Comparison of ENCODE assay signal across 8 mouse cellular contexts in the genomic region with DNA sequence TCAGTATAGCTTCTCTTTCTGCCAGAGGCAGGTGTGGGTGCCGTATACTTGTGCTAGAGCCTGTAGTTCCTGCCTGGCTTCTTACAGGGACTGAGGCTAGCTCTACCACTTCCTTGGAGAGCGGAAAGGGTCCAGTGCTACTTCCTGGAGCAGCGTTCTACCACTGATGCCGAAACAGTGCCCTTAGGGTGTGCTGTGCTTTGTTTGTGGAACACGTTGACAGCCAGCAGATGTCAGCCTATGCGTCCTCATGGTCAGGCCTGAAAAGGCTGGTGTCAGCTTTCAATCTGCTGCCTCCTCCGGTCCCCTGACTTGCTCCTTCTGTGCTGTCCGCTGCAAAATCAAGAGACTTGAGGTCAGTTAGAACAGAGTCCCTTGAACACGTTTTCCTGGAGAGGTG. TPM values are rescaled to one million over a fixed set of nuclear protein-coding genes. Genes with fewer than 3 reads are reported as not detected.
DNase-seq lines count a peak whose midpoint lies in the region; ATAC-seq lines count a peak whose summit lies in the region.

No protein-coding gene starts in this region.

- peaks cover 63% of the 10 kb centered on the region for H3K4me1 ChIP-seq in forebrain, embryonic 10.5 days
- H3K4me1 ChIP-seq in hindbrain, embryonic 16.5 days (ENCODE audit: control insufficient read depth, insufficient read depth, low read depth, low read length) = peaks cover 21% of the 10 kb centered on the region

- peak overlapping the region; percentile 77 for H3K27ac ChIP-seq in forebrain, embryonic 10.5 days
- H3K27ac ChIP-seq in hindbrain, embryonic 16.5 days (ENCODE audit: low read depth, low read length) = peak overlapping the region; percentile 60

- H3K4me2 ChIP-seq in hindbrain, embryonic 16.5 days (ENCODE audit: low read length) = no peak overlapping the region

- WGBS in forebrain, embryonic 10.5 days = 18% methylated on average over 9 of the region's 9 CpGs
- 33% methylated on average over 9 of the region's 9 CpGs for WGBS in hindbrain, embryonic 16.5 days

- peaks cover 4% of the 10 kb centered on the region; the same call in 1 of the 2 replicates for H3K27me3 ChIP-seq in forebrain, embryonic 10.5 days (ENCODE audit: poor library complexity, severe bottlenecking)
- H3K27me3 ChIP-seq in hindbrain, embryonic 16.5 days (replicated peaks; ENCODE audit: control insufficient read depth, insufficient read depth, low read length) = no peaks in the 10 kb centered on the region

- intact Hi-C loops in left cerebral cortex, postnatal 14 days (cut with DNase I) = loop anchor here (5.0 kb wide), 1 partner anchor 57 kb away; no protein-coding TSS in a partner anchor

- H3K9me3 ChIP-seq in forebrain, embryonic 10.5 days = no peaks in the 10 kb centered on the region
- no peaks in the 10 kb centered on the region for H3K9me3 ChIP-seq in hindbrain, embryonic 16.5 days (ENCODE audit: control insufficient read depth, low read length)

- peaks cover 29% of the 10 kb centered on the region for H3K36me3 ChIP-seq in forebrain, embryonic 10.5 days (replicated peaks)
- no peaks in the 10 kb centered on the region for H3K36me3 ChIP-seq in hindbrain, embryonic 16.5 days (ENCODE audit: control insufficient read depth, insufficient read depth, low read length)

- H3K9ac ChIP-seq in hindbrain, embryonic 16.5 days (ENCODE audit: low read depth, low read length) = 0 out of 2 replicates have a peak overlapping the region, but pooled peaks have one; percentile 38

- peak; percentile 48 for ATAC-seq in hindbrain, embryonic 16.5 days

- DNase-seq in left cerebral cortex, postnatal 14 days (ENCODE audit: low spot score in 2 of 2) = peak; percentile 26 to 40
- no peak for DNase-seq in left cerebral cortex, adult 8-10 months (ENCODE audit: low spot score in 2 of 2)
- peak; percentile 58 for DNase-seq in forebrain, embryonic 10.5 days (ENCODE audit: extremely low spot score, low spot score)
- peak; percentile 55 to 76 for DNase-seq in lung, postnatal 4 days
- DNase-seq in spleen, adult 18-20 months = no peak
- DNase-seq in urinary bladder, postnatal 4 days (ENCODE audit: low spot score in 2 of 2) = no peak
- no peak for DNase-seq in cerebellum, postnatal 36 days

- H3K4me3 ChIP-seq in forebrain, embryonic 10.5 days = no peak overlapping the region
- H3K4me3 ChIP-seq in hindbrain, embryonic 16.5 days (ENCODE audit: low read length) = no peak overlapping the region

RNA-seq across cellular contexts. Expression of a gene that starts 52.2 kb away (rescaled TPM):
- total RNA-seq in left cerebral cortex, postnatal 14 days (2021) = 10 to 100 TPM; 16.2 to 16.7 TPM
- 10 to 100 TPM; 15.4 to 19.4 (median 16.9) TPM for total RNA-seq in left cerebral cortex, adult 8-10 months (2022)
- 21.2 and 23.9 TPM in 2 replicates for polyA plus RNA-seq in forebrain, embryonic 10.5 days (2016; fragmentation: Nextera tagmentation; extraction: Ambion mirVana)
- 18.9 and 20.4 TPM in 2 replicates for polyA plus RNA-seq in hindbrain, embryonic 16.5 days (2015; fragmentation: Nextera tagmentation; extraction: Ambion mirVana)

Comparison
In these comparisons a context has a peak if more than half of its experiments do, and no peak if none do; other contexts are left out.
1. DNase-seq: peak in left cerebral cortex, postnatal 14 days (2 of 2), forebrain, embryonic 10.5 days (single experiment) and lung, postnatal 4 days (2 of 2); none in left cerebral cortex, adult 8-10 months (0 of 2), spleen, adult 18-20 months (0 of 2), urinary bladder, postnatal 4 days (0 of 2) and cerebellum, postnatal 36 days (0 of 2).